Mouse (Mus musculus): ENCODE data around the gene Arhgap27. TPM values are rescaled to one million over a fixed set of nuclear protein-coding genes. Genes with fewer than 3 reads are reported as not detected.
"Not testable (repeated sequence)": the region's sequence is repeated elsewhere in the genome, so short reads cannot be mapped to it uniquely, and the experiment has no call there.

Arhgap27 gene
- 4.6 and 4.9 TPM in 2 replicates for polyA plus RNA-seq (2015; fragmentation: Nextera tagmentation; extraction: Ambion mirVana)

GRCm38 (mm10) chr11:103363214-103364148, at the start of gene Arhgap27:
Gene Arhgap27, minus strand, starts transcription at chr11:103363692.
- peak within 1 kb of the TSS; percentile 41 for H3K4me3 ChIP-seq
- ATAC-seq (ENCODE audit: low FRiP score, low read depth), result peak; percentile 43; the same call in 1 of the 2 replicates
- H3K27ac ChIP-seq (replicated peaks), result peak within 1 kb of the TSS; percentile 62; the same call in 1 of the 2 replicates
- 2% methylated on average over 35 of the region's 35 CpGs for WGBS
- 0 out of 2 replicates have a peak, but pooled peaks cover 5% of the 10 kb centered on the region for H3K36me3 ChIP-seq
- H3K27me3 ChIP-seq, result peaks cover 65% of the 10 kb centered on the region
- peak within 1 kb of the TSS; percentile 85 for H3K4me2 ChIP-seq
- no peaks in the 10 kb centered on the region for H3K9me3 ChIP-seq
- peaks cover 46% of the 10 kb centered on the region for H3K4me1 ChIP-seq (replicated peaks)
- H3K9ac ChIP-seq, result peak within 1 kb of the TSS; percentile 37

GRCm38 (mm10) chr11:103412950-103413423, 49.5 kb upstream of the Arhgap27 start:
- peak overlapping the region; percentile 67 for H3K4me3 ChIP-seq
- H3K27me3 ChIP-seq, result no peaks in the 10 kb centered on the region
- 2% methylated on average over 14 of the region's 14 CpGs for WGBS
- peak overlapping the region; percentile 52 for H3K9ac ChIP-seq
- H3K9me3 ChIP-seq, result no peaks in the 10 kb centered on the region
- H3K36me3 ChIP-seq, result no peaks in the 10 kb centered on the region
- peak; percentile 63 for ATAC-seq (ENCODE audit: low FRiP score, low read depth)
- H3K27ac ChIP-seq (replicated peaks), result peak overlapping the region; percentile 76
- H3K4me2 ChIP-seq, result peak overlapping the region; percentile 74
- peaks cover 24% of the 10 kb centered on the region for H3K4me1 ChIP-seq (replicated peaks)

DNA sequence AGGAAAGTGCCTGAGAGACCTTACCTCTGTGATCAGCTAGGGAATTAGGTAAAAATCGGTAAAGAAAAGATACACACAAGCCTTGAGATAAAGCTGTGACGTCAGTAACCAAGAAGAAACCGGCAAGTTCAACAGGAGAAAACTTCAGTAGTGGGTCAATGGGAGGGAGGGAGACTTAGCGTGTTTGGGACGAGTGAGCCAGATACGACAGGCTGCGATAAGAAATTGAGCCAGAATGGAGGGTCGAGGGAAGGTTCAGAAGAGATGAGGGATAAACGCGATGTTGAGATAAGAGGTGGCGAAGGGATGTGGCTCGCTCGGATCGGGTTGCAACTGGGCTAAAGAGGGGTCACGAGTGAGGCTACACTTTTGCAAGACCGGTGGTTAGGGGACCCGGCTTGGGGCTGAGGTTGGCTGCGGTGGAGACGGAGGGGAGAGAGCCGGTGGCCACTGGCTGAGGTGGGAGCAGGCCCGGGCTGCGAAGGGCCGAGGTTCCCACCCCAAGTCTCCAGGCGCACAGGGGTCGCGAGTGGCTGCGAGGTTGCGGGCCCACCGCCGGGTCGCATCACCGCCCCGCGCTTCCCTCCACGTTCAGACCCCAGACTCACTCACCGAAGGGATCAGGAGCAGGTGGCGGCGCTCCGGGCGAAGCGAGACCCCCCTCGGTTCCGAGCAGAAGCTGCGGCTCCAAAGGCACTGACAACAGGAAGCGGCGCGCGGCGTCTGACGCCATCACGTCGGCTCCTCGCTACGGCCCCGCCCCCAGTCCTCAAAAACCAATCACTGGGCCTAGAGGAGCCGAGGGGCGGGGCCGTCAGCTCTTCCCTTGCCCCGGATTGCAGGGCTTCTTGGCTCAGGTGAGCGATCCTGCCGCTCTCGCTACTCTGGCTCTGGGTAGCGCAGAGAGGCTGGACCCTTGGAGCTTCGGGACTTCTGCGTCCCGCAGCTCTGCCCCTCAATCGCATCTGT, 48.8 kb upstream of the Arhgap27 start, which contains the start of gene Plekhm1:
Gene Plekhm1, minus strand, starts transcription at position 707 of the 969 bp plus-strand sequence.
- WGBS, result under 1% methylated on average over 66 of the region's 67 CpGs
- peak within 1 kb of the TSS; percentile 63 for H3K9ac ChIP-seq
- no peaks in the 10 kb centered on the region for H3K36me3 ChIP-seq
- no peaks in the 10 kb centered on the region for H3K9me3 ChIP-seq
- peak within 1 kb of the TSS; percentile 76 for H3K27ac ChIP-seq (replicated peaks)
- H3K4me3 ChIP-seq, result peak within 1 kb of the TSS; percentile 67
- H3K27me3 ChIP-seq, result no peaks in the 10 kb centered on the region
- H3K4me1 ChIP-seq (replicated peaks), result peaks cover 24% of the 10 kb centered on the region
- peak within 1 kb of the TSS; percentile 74 for H3K4me2 ChIP-seq
- ATAC-seq (ENCODE audit: low FRiP score, low read depth), result peak; percentile 99

- Histone ChIP-seq H3K27me3 (no peaks in the 10 kb centered on the region), H3K4me1 (replicated peaks) (peaks cover 24% of the 10 kb centered on the region), H3K4me2 (peak overlapping the region; percentile 74), H3K27ac (replicated peaks) (no peak overlapping the region), H3K9me3 (no peaks in the 10 kb centered on the region), H3K4me3 (peak overlapping the region; percentile 67), H3K36me3 (no peaks in the 10 kb centered on the region), H3K9ac (peak overlapping the region; percentile 63)
- no peak for ATAC-seq (ENCODE audit: low FRiP score, low read depth)
- 86% methylated on average over 1 of the region's 1 CpGs for WGBS
Observed at GRCm38 (mm10) chr11:103411301-103411700, 47.8 kb upstream of the Arhgap27 start.

DNA sequence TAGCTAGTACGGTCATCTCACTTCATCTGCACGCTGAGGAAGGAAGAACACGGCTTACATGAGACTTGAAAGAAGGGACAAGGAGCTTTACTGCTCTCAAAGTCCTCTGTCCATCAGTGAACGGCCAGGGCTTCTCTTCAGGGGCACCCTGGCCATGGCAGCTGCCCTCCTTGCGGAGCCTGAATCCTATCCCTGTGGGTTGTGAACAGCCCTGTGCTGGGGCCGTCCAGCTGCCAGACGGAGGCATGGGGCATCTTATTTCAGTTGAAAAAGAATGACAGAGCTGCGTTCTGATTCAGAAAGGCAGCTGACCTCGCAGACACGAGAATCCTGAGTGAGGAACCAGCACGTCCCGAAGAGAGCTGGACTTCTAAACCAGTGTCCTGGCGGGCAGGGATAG, 45.4 kb upstream of the Arhgap27 start:
- Histone ChIP-seq H3K27ac (replicated peaks) (no peak overlapping the region), H3K4me3 (no peak overlapping the region), H3K4me1 (replicated peaks) (peaks cover 24% of the 10 kb centered on the region), H3K4me2 (no peak overlapping the region), H3K27me3 (no peaks in the 10 kb centered on the region), H3K9me3 (no peaks in the 10 kb centered on the region), H3K9ac (no peak overlapping the region), H3K36me3 (no peaks in the 10 kb centered on the region)
- WGBS, result 94% methylated on average over 13 of the region's 13 CpGs
- no peak for ATAC-seq (ENCODE audit: low FRiP score, low read depth)

GRCm38 (mm10) chr11:103407136-103407535, 43.6 kb upstream of the Arhgap27 start:
- H3K9ac ChIP-seq; H3K27me3 ChIP-seq; H3K27ac ChIP-seq (replicated peaks); H3K9me3 ChIP-seq; H3K4me3 ChIP-seq; H3K4me2 ChIP-seq; H3K36me3 ChIP-seq; ATAC-seq (ENCODE audit: low FRiP score, low read depth): not testable (repeated sequence)
- 63% methylated on average over 5 of the region's 5 CpGs for WGBS
- peaks cover 18% of the 10 kb centered on the region for H3K4me1 ChIP-seq (replicated peaks)

GRCm38 (mm10) chr11:103406551-103406950, 43.1 kb upstream of the Arhgap27 start:
- 80% methylated on average over 7 of the region's 7 CpGs for WGBS

DNA sequence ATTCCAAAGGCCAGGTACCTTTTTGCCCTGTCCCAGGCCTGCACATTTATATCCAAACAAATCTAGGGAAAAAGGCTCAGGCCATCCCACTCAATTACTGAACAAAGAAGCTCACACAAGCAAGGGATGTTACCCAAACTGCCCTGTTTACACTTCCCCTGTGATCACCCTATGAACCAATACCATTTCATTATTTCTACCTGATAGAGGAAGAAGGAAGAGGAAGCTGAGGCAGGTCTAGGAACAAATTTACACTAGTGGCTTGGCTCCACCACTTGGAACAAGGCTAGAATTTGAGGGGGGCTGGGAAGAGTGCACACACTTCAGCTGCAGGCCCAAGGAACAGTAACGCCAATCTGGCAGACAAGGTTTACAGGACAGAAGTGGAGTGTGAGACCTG, 42.3 kb upstream of the Arhgap27 start:
- ATAC-seq (ENCODE audit: low FRiP score, low read depth), result no peak
- WGBS, result 97% methylated on average over 1 of the region's 1 CpGs

More at GRCm38 (mm10) chr11:103406551-103406950, 43.1 kb upstream of the Arhgap27 start:
- no peaks in the 10 kb centered on the region for H3K9me3 ChIP-seq
- H3K4me3 ChIP-seq, result no peak overlapping the region
- H3K36me3 ChIP-seq, result 0 out of 2 replicates have a peak, but pooled peaks cover 9% of the 10 kb centered on the region
- no peak overlapping the region for H3K4me2 ChIP-seq
- no peaks in the 10 kb centered on the region for H3K27me3 ChIP-seq
- ATAC-seq (ENCODE audit: low FRiP score, low read depth), result no peak
- no peak overlapping the region for H3K27ac ChIP-seq (replicated peaks)
- H3K9ac ChIP-seq, result no peak overlapping the region
- peaks cover 13% of the 10 kb centered on the region for H3K4me1 ChIP-seq (replicated peaks)

GRCm38 (mm10) chr11:103404618-103405017, 41.1 kb upstream of the Arhgap27 start:
- Histone ChIP-seq H3K4me3 (no peak overlapping the region), H3K27me3 (no peaks in the 10 kb centered on the region), H3K9me3 (no peaks in the 10 kb centered on the region), H3K4me1 (replicated peaks) (no peaks in the 10 kb centered on the region), H3K27ac (replicated peaks) (no peak overlapping the region), H3K9ac (no peak overlapping the region), H3K36me3 (0 out of 2 replicates have a peak, but pooled peaks cover 9% of the 10 kb centered on the region), H3K4me2 (no peak overlapping the region)
- no peak for ATAC-seq (ENCODE audit: low FRiP score, low read depth)

More for the DNA sequence above, 42.3 kb upstream of the Arhgap27 start:
- Histone ChIP-seq H3K27ac (replicated peaks) (no peak overlapping the region), H3K9me3 (no peaks in the 10 kb centered on the region), H3K4me1 (replicated peaks) (peaks cover 6% of the 10 kb centered on the region), H3K4me2 (no peak overlapping the region), H3K9ac (no peak overlapping the region), H3K36me3 (0 out of 2 replicates have a peak, but pooled peaks cover 9% of the 10 kb centered on the region), H3K27me3 (no peaks in the 10 kb centered on the region), H3K4me3 (no peak overlapping the region)

- H3K36me3 ChIP-seq, result 0 out of 2 replicates have a peak, but pooled peaks cover 9% of the 10 kb centered on the region
- H3K9ac ChIP-seq, result no peak overlapping the region
- no peak overlapping the region for H3K4me2 ChIP-seq
- no peak for ATAC-seq (ENCODE audit: low FRiP score, low read depth)
- no peaks in the 10 kb centered on the region for H3K27me3 ChIP-seq
- H3K4me1 ChIP-seq (replicated peaks), result no peaks in the 10 kb centered on the region
- H3K9me3 ChIP-seq, result no peaks in the 10 kb centered on the region
- H3K27ac ChIP-seq (replicated peaks), result no peak overlapping the region
- WGBS, result 61% methylated on average over 4 of the region's 4 CpGs
- no peak overlapping the region for H3K4me3 ChIP-seq
Observed at GRCm38 (mm10) chr11:103403776-103404175, 40.3 kb upstream of the Arhgap27 start.

- no peaks in the 10 kb centered on the region for H3K9me3 ChIP-seq
- 0 out of 2 replicates have a peak, but pooled peaks cover 9% of the 10 kb centered on the region for H3K36me3 ChIP-seq
- WGBS, result 91% methylated on average over 5 of the region's 5 CpGs
Observed at GRCm38 (mm10) chr11:103402738-103403137, 39.2 kb upstream of the Arhgap27 start.

More at GRCm38 (mm10) chr11:103402738-103403137, 39.2 kb upstream of the Arhgap27 start:
- no peak overlapping the region for H3K4me2 ChIP-seq
- H3K4me1 ChIP-seq (replicated peaks), result no peaks in the 10 kb centered on the region
- no peaks in the 10 kb centered on the region for H3K27me3 ChIP-seq
- no peak overlapping the region for H3K27ac ChIP-seq (replicated peaks)
- no peak for ATAC-seq (ENCODE audit: low FRiP score, low read depth)
- no peak overlapping the region for H3K9ac ChIP-seq
- H3K4me3 ChIP-seq, result no peak overlapping the region
